In genomic region chr19:32258146-32258545, GRCm38 (mm10) we compare ENCODE assay signal across 15 mouse cellular contexts.
A peak's percentile ranks its signal among the peaks of the same experiment; 100 is the strongest.
DNase-seq lines count a peak whose midpoint lies in the region; ATAC-seq and TF ChIP-seq lines count a peak whose summit lies in the region.
"Had no signal": no experiment of that assay in that cellular context is flagged by ENCODE, and none has a peak within 500 bp of the region (broad histone marks: within the 10 kb centered on the region; RNA-seq: fewer than 3 reads in every experiment).

No protein-coding gene starts in this region.

- H3K36me3 ChIP-seq in G1E (replicated peaks): peaks cover 20% of the 10 kb centered on the region
- no peaks in the 10 kb centered on the region for H3K36me3 ChIP-seq in liver, embryonic 15.5 days (replicated peaks)
- H3K36me3 ChIP-seq: hindbrain, embryonic 15.5 days had no signal

- no peak for ATAC-seq in G1E (ENCODE audit: extremely low read depth, insufficient number of reproducible peaks, low FRiP score, poor library complexity, severe bottlenecking)
- ATAC-seq in liver, embryonic 15.5 days (ENCODE audit: insufficient read depth): no peak

- DNase-seq in left cerebral cortex, adult 2 months (ENCODE audit: extremely low spot score in 1 of 2, low spot score in 2 of 2): no peak
- DNase-seq in left cerebral cortex, postnatal 14 days (ENCODE audit: low spot score in 2 of 2): no peak
- peak; percentile 45 for DNase-seq in A20 (ENCODE audit: low read depth, low spot score)
- DNase-seq in G1E (ENCODE audit: low spot score): no peak
- no peak for DNase-seq in urinary bladder, postnatal 14 days (ENCODE audit: low spot score)
- DNase-seq in cerebellum, adult 11-12 months: no peak
- no peak for DNase-seq in ovary, postnatal 10 days (ENCODE audit: low spot score)
- DNase-seq: adrenal gland, adult 8-10 months; cerebellum, postnatal 36 days; heart, adult 18-20 months; heart, postnatal 10 days; kidney, adult 2 months had no signal

- peak overlapping the region; percentile 70; the same call in 1 of the 2 replicates for H3K27ac ChIP-seq in left cerebral cortex, adult 2 months
- H3K27ac ChIP-seq in liver, embryonic 15.5 days (replicated peaks): 0 out of 2 replicates have a peak overlapping the region, but pooled peaks have one; percentile 3
- H3K27ac ChIP-seq: hindbrain, embryonic 15.5 days; liver, embryonic 14.5 days had no signal

- no peaks in the 10 kb centered on the region for H3K9me3 ChIP-seq in G1E (replicated peaks)
- H3K9me3 ChIP-seq in liver, embryonic 15.5 days (replicated peaks): no peaks in the 10 kb centered on the region
- H3K9me3 ChIP-seq: hindbrain, embryonic 15.5 days had no signal

- no peak for TF ChIP-seq CTCF in left cerebral cortex, adult 2 months (IDR thresholded peaks at IDR 0.05)
- TF ChIP-seq CTCF in G1E (IDR thresholded peaks at IDR 0.05; ENCODE audit: low read depth, low read length): no peak

- 29% methylated on average over 5 of the region's 5 CpGs for WGBS in liver, embryonic 15.5 days (ENCODE audit: insufficient replicate concordance)

- no peak overlapping the region for H3K9ac ChIP-seq in liver, embryonic 15.5 days
- H3K9ac ChIP-seq: hindbrain, embryonic 15.5 days; liver, embryonic 14.5 days had no signal

- intact Hi-C loops in left cerebral cortex, adult 2 months (cut with DNase I): no loop called here
- intact Hi-C loops in left cerebral cortex, postnatal 14 days (cut with DNase I): no loop called here

- peaks cover 86% of the 10 kb centered on the region for H3K4me1 ChIP-seq in G1E (ENCODE audit: insufficient read depth, low read depth, low read length)
- H3K4me1 ChIP-seq in liver, embryonic 15.5 days (replicated peaks): peaks cover 82% of the 10 kb centered on the region

- no peak overlapping the region for H3K4me2 ChIP-seq in liver, embryonic 15.5 days
- H3K4me2 ChIP-seq: hindbrain, embryonic 15.5 days had no signal

- H3K27me3 ChIP-seq in G1E (ENCODE audit: insufficient read depth, low read length): no peaks in the 10 kb centered on the region
- H3K27me3 ChIP-seq in liver, embryonic 15.5 days: no peaks in the 10 kb centered on the region
- H3K27me3 ChIP-seq: hindbrain, embryonic 15.5 days had no signal

- H3K4me3 ChIP-seq in left cerebral cortex, adult 2 months: no peak overlapping the region
- peak overlapping the region; percentile 16; the same call in 1 of the 2 replicates for H3K4me3 ChIP-seq in G1E (ENCODE audit: low read depth, low read length)
- no peak overlapping the region for H3K4me3 ChIP-seq in liver, embryonic 15.5 days (replicated peaks)
- H3K4me3 ChIP-seq: hindbrain, embryonic 15.5 days had no signal
